Mouse (Mus musculus): Measurements from ENCODE around the gene Snrnp40.

The Snrnp40 gene

GRCm38 (mm10) chr4:130380418-130380817, 20.5 kb downstream of the Snrnp40 start:
- in situ Hi-C loops (cut with MseI, MboI): no loop called here

- in situ Hi-C loops (cut with MseI, MboI): no loop called here
Observed at GRCm38 (mm10) chr4:130387256-130387655, 27.3 kb downstream of the Snrnp40 start.

- in situ Hi-C loops (cut with MseI, MboI): no loop called here
Observed at GRCm38 (mm10) chr4:130389496-130389895, 29.6 kb downstream of the Snrnp40 start.

- in situ Hi-C loops (cut with MseI, MboI): no loop called here
Observed at GRCm38 (mm10) chr4:130389927-130390326, 30.0 kb downstream of the Snrnp40 start.

GRCm38 (mm10) chr4:130391265-130391664, 31.3 kb downstream of the Snrnp40 start:
- in situ Hi-C loops (cut with MseI, MboI): no loop called here
